Mouse (Mus musculus) brown adipose tissue, adult 24 weeks (tissue): ENCODE results near the gene Tespa1. TPM values are rescaled to one million over a fixed set of nuclear protein-coding genes. Genes with fewer than 3 reads are reported as not detected.
"Not testable (repeated sequence)": the region's sequence is repeated elsewhere in the genome, so short reads cannot be mapped to it uniquely, and the experiment has no call there.

Source experiments
- H3K27ac ChIP-seq: fragments of 200-500 bp; replicated peaks from 2 replicates; pipeline ENCODE4 v1.5.1; 2012; ENCODE audit warnings: low read depth, mild to moderate bottlenecking, low read length
- H3K4me1 ChIP-seq: fragments of 200-500 bp; 2 replicates; pipeline ENCODE4 v1.6.1; 2012; ENCODE audit warnings: low read length, mixed read lengths; ENCODE audit not compliant: control insufficient read depth, insufficient read depth, insufficient read length
- H3K4me3 ChIP-seq: fragments of 200-500 bp; 2 replicates; pipeline ENCODE4 v1.5.1; 2012; ENCODE audit warnings: low read depth, mild to moderate bottlenecking, low read length, moderate library complexity; ENCODE audit not compliant: insufficient read depth
- polyA plus RNA-seq: library from polyadenylated mRNA; stranded (reverse); fragments of >200 nt; gene quantifications from 2 replicates; pipeline ENCODE4 v1.2.4, GENCODE M21; 2012; ENCODE audit not compliant: missing spikeins, insufficient read depth, insufficient read length

Tespa1 gene
- polyA plus RNA-seq, 1 experiment = not detected

DNA sequence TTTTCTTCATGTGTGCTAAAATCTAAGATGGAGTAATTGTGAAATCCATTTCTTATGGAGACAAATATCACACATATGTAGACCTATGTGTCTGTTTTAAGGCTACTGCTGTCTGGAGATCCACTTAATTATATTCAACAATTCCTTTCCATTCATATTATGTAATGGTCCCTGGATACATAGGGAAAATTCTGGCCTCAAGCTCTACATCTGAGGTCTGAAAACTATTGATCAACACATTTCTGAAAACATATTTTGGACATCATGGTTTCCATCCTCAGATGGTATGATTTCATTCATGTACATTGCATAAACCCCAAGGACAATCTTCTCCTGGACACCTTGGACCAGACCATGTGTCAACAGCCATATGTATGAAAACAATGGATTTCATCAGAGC lies 71.6 kb downstream of the Tespa1 start, which contains the start of gene Vmn2r84:
Vmn2r84 (minus strand) TSS at position 101 of the 400 bp plus-strand sequence.
- no peaks in the 10 kb centered on the region for H3K4me1 ChIP-seq
- H3K27ac ChIP-seq = no peak within 1 kb of the TSS
- H3K4me3 ChIP-seq = no peak within 1 kb of the TSS

DNA sequence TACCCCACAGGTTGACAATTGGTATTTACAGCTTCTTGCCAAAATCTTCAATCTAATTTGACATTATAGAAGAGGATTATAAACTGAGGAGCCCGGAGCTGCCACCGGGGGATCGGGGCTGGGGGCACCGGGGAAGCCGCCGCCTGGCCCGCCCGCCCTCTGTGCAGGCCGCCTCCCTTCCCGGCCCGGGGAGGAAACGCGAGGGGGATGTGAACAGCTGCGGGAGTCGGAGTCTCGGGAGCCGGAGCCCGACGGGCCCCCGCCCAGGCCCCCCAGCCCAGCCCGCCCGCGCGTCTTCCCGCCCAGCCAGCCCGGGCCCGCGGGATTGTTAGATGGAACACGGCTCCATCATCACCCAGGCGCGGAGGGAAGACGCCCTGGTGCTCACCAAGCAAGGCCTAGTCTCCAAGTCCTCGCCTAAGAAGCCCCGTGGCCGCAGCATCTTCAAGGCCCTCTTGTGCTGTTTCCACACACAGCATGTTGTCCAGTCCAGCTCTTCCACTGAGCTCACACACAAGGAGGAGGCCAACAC lies 89.6 kb downstream of the Tespa1 start:
- not testable (repeated sequence) for H3K4me3 ChIP-seq, H3K4me1 ChIP-seq, H3K27ac ChIP-seq

Other genes with a start within 250 kb of the Tespa1 start
- not detected in 2 replicates for gene Olfr823, start 207.5 kb upstream of the Tespa1 start, polyA plus RNA-seq
- not detected in 2 replicates for gene Olfr824, start 192.9 kb upstream of the Tespa1 start, polyA plus RNA-seq
- gene Olfr825, start 156.1 kb upstream of the Tespa1 start, polyA plus RNA-seq = not detected in 2 replicates
- not detected in 2 replicates for gene Olfr826, start 138.7 kb upstream of the Tespa1 start, polyA plus RNA-seq
- not detected in 2 replicates for gene Olfr827, start 108.5 kb upstream of the Tespa1 start, polyA plus RNA-seq
- not detected in 2 replicates for gene Neurod4, start 42.6 kb upstream of the Tespa1 start, polyA plus RNA-seq
- not detected in 2 replicates for gene Vmn2r84, start 71.5 kb downstream of the Tespa1 start, polyA plus RNA-seq
- not detected in 2 replicates for gene Vmn2r85, start 106.8 kb downstream of the Tespa1 start, polyA plus RNA-seq
- not detected in 2 replicates for gene Vmn2r86, start 133.2 kb downstream of the Tespa1 start, polyA plus RNA-seq
- gene Vmn2r87, start 174.5 kb downstream of the Tespa1 start, polyA plus RNA-seq = not detected in 2 replicates